Mouse (Mus musculus): Measurements from ENCODE around the gene Zfp36l1.

Zfp36l1 gene

DNA sequence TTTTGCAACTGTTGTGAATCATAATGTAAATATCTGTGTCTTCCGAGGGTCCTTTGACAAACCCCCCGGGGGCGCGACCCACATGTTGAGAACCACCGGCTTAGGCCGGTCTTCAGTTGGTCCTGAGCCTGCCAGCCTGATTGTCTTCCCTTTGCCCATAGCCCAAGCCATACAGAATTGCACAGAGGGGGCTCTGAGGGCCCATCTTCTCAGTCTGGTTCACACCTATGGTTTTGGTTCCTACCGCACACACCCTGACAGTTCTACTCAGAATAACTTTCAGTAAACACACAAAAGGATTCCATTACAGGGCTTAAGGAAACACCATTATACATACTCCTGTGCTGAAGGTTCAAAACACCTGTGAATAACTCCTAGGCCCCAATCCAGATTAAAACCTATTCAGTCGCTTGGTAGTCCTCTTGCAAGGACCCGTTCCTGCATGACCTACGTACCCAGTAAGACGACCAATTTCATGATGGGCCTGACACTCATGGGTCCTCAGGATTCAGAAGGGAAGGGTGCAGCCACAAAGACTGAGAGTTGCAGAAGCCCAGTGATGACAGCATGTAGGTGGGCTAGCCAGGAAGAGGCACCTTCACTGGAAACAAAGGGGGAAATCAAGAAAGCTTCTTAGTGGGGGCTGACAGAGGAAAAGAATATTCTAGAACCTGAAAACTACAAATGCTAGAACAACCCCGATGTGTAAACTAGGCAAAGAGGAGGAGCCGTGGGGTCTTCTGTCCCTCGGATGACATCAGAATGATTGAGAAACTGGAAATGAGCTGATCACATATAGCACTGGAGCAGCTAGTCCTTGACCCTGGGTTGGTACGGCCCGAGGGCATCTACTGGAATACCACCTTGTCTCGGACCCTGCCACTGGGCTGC lies 18.8 kb upstream of the Zfp36l1 start:
- DNase-seq (ENCODE audit: low read depth, low spot score), result no peak

DNA sequence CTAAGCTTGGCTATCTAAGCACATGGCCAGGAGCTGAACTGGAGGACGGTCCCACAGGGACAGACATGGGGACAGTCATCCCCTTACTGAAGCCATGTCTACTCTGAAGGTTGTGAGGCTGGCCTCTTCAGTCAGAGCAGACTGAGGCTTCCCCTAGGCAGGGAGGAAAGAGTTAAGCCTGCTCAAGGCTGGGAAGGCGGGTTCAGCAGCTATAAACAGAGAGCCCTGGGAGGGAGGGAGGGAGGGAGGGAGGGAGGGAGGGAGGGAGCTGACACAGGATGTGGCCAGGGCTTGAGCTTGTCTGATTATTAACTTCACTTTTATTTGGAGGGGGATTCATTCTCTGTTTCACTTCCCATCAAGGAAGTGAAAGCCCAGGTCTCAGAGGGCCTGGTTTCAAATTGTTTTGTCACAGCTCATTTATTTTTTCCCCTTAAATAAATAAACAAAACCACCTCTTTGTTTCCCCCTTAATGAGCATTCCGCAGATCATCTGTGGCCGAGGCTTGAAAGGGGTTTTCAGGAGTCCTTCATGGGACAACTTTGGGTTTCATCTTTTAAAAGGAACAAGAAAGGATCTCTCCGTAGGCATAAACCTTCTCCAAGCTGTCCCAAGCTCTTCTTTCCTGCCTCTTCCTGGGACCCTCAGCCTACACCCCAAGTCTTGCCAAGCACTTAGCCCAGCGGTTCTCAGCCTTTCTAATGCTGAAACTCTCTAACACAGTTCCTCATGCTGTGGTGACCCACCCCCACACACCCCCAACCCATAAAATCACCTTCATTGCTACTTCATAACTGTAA lies 17.9 kb upstream of the Zfp36l1 start:
- no peak for DNase-seq (ENCODE audit: low read depth, low spot score)

DNA sequence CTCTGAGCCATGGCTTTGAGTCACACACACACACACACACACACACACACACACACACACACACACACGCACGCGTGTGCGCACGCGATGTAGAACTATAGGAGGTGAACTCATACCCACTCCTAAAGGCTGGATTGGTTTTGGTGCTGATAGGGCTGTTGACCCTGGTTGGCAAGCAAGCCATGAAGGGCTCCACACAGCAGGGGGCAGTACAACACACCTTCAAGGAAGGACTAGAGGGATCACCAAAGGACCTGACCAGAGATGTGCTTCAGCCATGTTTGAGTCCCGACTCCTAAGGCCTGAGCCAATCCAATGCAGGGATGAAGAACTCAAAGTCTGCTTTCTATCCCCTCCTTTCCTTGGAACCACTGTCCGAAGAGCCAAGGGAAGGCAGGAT lies 16.7 kb upstream of the Zfp36l1 start:
- no peak for DNase-seq (ENCODE audit: low read depth, low spot score)

DNA sequence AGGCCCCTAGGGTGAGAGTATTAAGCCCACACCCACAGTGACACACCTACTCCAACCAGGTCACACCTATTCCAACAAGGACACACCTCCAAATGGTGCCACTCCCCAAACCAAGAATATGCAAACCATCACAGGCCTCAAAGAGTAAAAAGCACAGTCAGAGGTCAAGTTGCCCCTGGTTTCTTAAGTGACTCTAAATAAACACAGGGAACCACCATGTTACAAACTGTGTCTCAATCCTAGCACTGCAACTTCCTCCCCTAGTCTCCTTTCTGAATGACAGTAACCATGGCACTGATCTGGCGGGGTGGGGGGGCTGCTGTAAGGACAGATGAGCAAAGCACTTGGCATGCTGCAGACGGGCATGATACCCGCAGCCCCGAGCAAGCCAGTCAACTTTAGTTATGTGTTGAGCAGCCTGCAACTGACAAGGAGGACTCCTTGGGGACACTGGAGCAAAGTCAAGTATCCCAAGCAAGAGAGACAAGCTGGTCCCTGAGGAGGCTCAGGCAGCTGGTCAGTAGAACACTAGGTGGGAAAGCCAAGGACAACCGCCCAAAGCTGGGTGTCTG lies 14.5 kb upstream of the Zfp36l1 start:
- DNase-seq (ENCODE audit: low read depth, low spot score), result no peak

DNA sequence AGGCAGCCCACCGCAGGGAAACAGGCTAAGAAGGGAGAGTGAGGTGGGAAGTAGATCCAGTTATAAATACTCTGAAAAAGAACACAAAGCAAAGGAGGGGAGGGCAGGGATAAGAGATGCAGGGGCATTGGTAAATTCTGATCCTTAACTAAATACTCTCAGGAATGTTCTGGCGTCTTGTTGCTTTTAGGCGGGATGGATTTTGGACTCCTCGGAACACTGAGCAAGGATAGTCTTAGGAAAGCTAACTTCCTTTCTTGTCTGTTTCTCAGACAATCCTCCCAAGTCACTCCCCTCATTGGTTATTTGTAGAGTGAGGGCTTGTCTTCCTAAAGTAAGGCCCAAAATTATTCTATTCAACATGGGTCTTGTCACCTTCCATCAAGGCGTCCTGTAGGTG lies 12.5 kb upstream of the Zfp36l1 start:
- DNase-seq (ENCODE audit: low read depth, low spot score), result no peak

DNA sequence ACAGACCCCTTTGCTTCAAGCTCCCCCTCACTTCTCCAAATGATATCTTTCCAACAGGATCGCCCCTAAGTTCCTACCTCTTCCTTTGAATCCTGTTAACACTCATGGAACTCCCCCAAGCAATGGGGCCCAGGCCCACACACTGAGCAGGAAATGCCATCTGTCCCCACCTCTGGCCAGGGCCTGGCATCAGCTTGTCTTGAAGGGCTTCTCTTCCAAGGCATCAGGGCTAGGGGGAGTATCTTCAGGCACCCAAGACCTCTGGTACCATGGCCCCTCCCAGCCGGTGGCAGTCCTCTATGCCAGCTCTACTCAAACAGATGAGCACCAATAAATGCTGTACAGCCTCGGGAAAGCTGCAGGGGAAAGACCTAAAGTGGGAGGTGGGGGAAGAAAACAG lies 11.9 kb upstream of the Zfp36l1 start:
- DNase-seq (ENCODE audit: low read depth, low spot score), result no peak

DNA sequence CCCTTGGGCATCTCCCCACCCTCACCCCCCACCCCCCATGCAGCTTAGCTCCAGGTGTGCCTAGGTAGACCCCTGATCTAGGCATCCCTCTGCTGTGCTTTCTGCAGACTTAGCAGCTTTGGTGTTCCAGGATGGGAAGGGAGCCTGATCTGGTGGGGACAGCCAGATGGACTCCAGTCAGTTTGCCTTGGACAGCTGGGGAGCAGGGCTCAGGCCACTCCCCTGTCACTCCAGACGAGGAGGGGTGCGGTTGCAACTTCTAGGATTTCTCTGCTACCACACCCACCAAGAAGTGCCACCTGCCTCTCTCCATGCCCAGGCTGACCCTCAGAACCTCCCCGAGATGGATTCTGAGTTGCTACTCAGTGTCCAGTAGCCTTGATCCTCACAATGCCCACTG lies 11.4 kb upstream of the Zfp36l1 start:
- no peak for DNase-seq (ENCODE audit: low read depth, low spot score)

DNA sequence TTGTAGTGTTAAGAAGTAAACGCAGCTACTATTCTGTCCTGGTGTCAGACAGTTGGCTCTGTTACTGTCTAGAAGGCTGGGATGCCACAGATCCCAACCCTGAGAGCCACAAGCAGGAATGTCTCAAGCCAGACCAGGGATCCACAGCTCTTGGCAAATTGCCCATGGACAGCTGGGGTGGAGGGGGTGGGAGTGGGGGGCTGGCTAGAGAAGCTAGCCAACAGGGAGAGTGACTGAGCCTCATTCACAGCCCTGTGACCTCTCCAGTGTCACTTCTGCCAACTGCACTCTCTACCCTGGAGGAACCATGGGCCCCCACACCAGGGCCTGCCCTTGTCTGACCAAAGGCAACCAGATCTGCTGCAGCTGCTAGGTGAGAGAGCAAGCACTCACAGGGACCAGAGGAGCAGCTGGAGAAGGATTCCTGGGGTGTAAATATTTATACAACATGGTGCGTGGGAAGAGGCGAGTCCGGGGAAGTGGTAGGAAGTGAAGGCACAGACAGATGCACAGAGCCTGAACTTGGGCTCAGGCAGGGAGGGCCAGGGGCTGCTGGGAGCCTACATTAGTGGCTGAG lies 10.5 kb upstream of the Zfp36l1 start:
- no peak for DNase-seq (ENCODE audit: low read depth, low spot score)

DNA sequence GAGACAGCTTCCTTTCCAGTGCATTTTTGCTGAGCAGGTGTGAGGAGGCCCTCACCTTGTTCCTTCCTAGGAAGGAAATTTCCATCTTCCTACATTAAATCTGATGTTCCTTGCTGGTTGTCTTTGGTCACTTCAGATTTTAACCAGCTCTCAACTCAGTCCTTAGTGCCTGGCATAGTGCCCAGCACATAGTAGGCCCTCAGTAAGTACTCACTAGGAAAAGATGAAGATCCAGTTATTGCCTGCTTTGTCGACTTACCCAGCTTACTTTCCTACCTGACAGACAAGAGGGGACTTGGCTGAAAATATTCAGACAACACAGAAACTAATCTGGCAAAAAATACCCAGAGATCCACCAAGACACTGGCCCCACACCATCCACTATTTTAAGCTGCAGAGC lies 8.6 kb upstream of the Zfp36l1 start:
- DNase-seq (ENCODE audit: low read depth, low spot score), result no peak

DNA sequence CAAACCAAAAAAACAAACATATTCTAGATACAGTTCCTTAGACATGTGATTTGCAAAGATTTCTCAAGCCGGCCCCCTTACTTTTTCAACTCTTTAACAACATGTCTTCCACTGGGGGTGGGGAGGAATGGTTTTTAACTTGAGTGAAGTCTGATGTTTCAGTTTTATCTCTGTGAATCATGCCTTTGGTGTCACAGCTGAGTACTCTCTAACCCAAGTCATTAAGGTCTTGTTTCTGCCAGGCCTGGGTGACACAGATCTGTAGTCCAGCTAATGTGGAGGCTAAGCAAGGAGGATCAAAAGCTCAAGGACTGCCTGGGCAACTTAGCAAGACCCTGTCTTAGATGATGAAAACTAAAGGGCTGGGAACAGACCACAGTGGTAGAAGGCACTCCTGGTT lies 5.8 kb upstream of the Zfp36l1 start:
- DNase-seq (ENCODE audit: low read depth, low spot score), result no peak

DNA sequence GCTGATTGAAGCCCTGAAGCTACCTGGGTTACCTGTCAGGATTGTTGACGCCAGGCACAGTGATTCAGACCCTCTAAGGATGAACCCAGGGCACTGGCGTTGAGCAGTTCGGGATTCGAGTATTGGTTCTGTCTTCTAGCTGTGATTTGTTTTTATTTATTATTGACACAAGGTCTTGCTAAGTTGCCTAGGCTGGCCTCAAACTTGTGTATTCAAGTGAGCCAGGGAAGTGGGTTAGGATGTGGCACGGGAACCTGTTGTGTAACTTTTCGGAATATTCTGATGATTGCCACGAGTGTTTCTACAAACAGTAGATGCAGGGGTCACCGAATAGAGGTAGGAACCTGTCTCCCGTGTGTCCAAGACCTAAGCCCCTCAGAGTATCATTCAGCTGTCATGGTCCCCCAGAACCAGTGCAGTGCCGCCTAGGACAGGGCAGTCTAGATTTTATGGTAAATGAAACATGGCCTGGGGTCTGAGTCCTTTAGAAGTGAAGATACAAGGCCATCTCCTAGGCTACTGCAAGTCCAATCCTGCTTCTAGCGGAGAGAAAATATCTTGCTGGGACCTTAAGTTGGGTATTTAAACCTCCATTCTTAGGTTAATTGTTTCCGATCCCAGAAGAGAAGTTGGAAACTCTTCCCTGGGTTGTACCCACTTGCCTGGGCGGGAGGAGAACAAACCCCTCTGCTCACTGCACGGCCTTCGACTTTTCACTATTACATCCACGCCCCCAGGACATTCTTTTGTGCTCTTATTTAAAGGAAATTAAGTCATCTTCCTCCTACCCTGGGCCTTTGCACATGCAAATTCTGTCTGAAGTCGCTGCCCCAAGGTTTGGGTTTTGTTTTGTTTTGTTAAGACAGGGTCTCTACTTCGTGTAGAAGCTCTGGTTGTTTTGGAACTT lies 3.6 kb upstream of the Zfp36l1 start:
- no peak for DNase-seq (ENCODE audit: low read depth, low spot score)

DNA sequence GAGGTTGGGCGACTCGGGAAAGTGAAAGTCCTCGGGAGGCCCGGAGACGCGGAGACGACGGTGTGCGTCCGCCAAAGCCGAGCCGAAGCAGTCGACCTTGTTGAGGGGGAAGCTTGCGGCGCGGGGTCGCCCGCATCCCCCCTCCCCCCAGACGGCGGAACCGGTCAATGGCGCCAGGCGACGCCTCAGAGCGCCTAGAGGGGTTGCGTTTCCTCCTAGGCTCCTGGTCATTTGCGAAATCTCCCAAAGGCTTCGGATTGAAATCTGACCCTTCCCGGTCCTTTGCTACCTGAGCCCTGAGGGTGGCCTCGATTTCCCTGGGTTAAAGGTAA lies 3.0 kb upstream of the Zfp36l1 start:
- DNase-seq (ENCODE audit: low read depth, low spot score), result no peak

DNA sequence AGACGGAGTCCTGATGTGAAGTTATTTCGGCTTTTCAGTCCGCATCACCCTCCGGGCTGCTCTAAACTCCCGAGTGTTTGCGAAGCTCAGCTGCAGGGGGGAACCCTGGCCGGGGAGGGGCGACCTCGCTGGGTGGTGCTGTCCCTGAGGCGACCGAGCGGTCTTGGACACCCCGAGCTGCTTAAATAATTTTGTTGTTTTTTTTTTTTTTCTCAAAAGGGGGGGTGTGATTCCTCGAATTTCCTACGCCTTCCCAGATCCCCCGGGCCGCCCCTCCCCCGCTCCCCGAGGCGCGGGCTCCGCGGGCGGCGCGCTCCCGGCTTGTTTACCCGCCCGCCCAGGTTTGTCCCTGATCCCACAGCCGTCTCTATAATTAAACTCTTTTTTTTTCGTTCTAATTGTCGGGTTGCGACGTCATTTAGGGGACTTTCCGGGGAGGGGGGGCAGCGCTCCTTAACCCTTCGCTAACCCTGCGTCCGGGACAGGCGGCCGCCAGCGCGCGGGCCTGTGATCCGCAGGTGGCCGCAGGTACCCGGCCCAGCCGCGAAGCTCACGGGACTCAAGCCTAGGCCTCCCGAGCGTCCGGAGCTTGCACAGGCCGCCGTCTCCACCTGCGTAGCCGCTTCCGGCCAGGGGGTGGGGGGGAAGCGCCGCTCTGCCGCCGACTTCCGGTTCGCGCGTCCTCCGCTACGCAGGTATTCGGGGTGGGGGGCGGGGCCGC lies 2.5 kb upstream of the Zfp36l1 start:
- no peak for DNase-seq (ENCODE audit: low read depth, low spot score)

DNA sequence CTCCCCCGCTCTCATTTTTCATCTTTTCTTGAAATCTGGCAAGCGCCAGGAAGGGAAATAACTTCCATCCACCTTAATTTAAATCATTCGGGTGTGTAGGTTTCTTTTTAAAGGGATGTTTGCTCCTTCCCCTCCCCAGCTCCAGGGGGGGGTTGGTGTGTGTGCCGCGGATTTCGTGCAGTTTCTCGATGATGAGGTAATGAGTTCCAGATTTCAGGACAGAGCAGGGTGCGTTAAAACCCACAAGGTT lies 2.0 kb upstream of the Zfp36l1 start:
- no peak for DNase-seq (ENCODE audit: low read depth, low spot score)

DNA sequence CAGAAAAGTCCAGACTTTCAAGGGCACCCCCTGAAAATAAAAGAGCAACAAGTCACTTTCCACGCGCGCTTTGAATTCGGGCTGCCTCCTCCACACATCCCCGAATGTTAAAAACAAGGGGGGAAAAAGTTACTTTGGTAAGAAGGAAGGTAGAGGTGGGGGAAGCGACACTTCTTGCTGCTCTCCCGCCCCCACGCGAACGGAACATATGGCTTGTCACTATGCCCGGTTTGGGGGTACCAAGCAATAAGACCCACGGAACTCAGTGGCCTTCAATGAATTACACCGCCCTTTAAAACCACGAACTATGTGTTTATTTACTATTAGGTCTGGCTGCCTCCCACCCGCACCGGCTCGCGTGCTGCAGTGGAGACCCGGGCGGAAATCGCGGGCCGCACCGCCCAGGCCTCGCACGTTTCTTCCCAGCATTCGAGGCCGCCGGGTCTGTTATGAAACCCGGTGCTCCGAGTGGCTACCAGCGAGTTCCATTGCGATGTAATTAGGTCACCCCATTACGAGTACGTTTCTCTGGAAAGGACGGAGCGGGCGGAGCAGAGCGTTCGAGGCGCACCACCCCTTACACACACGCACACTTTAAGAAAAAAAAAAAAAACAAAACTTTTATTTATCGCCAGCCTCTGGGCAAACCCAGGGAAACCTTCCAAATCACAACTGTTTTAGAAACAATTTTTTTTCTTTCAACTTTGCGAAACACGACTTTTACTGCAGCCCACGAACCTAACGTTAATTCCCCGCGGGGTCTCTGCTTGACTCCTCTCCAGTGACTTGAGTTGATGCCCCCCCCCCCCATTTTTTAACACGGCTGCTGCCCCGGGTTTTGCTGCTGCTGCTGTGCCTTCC lies 1.4 kb upstream of the Zfp36l1 start:
- DNase-seq (ENCODE audit: low read depth, low spot score), result no peak

DNA sequence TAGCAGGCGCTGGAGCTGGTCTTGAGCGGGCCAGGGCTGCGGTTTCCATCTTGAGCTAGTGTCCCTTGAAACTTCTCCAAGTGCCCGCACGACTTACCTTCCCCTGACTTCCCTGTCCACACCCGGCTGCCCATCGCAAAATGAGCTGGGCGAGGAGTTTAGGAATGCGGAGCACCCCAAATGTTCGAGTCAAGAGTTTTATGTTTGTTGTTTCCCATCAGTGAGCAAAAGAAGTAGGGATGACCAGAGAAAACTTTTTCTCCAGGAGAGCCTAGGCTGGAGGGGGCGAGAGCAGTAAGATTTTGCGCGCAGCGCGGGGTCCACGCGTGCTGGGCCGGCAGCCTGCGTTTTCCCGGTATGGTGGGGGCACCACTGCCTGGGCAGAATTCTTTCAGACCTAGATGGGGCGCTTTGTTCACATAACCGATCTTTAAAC lies 791 bp upstream of the Zfp36l1 start:
- DNase-seq (ENCODE audit: low read depth, low spot score), result no peak

DNA sequence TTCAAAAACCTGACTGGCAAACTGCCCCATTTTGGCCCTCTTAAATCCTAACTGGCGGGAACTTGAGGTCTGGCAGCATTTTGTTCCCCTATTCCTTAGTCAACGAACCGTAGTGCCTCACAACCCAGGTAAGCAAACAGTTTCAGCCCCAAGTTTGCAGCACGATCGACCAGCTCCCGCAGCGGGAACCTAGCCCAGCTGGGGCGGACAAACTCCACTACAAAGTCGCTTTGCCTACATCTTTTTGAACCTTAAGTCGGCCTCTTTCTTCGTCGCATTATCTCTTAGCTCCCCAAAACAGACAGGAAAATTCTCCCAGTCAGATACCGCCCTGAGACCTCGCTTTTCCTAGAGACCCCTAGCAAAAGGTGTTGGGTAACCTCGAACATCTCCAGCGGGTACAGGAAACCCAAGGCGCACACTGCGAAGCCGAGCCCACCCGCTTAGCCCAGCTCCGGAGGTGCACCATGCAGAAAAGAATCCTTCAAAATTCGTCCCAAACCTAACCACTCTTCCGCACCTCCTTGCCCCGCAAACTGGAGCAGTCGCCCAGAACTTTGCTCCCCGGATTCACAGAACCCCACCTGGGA lies 647 bp downstream of the Zfp36l1 start:
- no peak for DNase-seq (ENCODE audit: low read depth, low spot score)

DNA sequence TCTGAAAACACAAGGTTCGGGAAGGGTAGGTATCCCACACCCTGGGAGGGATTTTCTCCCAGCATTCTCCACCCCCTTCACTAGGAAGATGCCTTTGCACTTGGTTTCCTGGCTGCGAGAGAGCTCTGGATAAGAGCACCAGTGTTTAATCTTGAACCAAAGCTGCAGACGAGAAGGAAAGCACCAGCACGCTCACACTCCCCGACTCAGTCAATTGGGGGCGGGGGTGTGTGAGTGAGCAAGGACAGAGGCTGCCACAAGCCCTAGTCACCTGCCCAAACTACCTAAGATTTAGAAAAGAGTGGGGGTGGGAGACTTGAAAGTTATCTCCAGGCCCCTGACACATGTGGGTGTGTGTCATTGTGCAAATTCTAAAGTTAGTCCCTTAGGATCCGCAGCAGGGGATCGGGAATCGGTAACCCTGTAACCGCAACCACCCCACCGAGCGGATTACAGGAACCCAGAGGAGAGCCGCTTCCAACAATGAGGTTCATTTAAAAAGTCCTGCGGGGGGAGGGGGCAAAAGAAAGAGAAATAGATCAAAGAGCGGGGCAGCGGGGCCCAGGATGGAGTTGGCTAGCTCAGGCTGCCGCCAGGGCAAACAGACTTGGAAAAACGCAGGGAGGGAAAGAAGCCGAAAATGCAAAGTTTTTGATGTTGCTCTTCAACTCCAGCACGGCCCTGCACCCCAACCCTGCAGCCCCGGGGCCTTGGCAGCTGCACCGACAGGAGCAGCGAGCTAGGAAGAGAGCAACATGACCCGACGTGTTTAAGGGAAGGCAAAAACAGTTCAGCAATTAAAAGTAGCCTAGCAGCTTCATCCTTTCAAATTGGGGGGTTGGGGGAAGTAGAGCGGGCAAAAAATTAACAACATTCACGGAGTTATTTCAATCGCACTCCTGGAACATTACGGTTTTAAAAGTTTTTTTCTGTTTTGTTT lies 1.4 kb downstream of the Zfp36l1 start:
- no peak for DNase-seq (ENCODE audit: low read depth, low spot score)

DNA sequence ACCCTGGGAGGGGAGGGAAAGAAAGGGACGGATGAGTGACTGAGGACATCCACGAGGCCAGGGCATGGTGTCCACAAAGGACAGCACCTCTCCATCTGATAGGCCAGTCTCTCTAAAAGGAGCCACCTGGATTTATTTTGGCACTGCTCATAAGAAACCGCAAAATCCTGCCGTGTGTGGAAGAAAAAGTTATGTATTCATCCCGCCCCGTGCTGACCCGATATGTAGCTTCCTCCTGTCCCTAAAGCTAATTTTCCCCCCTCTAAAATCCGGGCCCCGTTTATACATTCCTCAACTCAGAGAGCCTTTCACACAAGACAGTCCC lies 2.3 kb downstream of the Zfp36l1 start:
- no peak for DNase-seq (ENCODE audit: low read depth, low spot score)
